Mouse (Mus musculus) ovary, adult 18-20 months (tissue): Measurements from ENCODE around the gene Galnt10.

Source experiments
- DNase-seq: peaks from one replicate; pipeline ENCODE4 v3.0.0; 2022; ENCODE audit warnings: low spot score, mixed read lengths

Galnt10 gene

GRCm38 (mm10) chr11:57690836-57691235 is 45.6 kb downstream of the Galnt10 start:
- no peak for DNase-seq

- DNase-seq, result no peak
Observed at GRCm38 (mm10) chr11:57691939-57692338, 46.7 kb downstream of the Galnt10 start.

GRCm38 (mm10) chr11:57692726-57693125 is 47.5 kb downstream of the Galnt10 start:
- DNase-seq, result no peak

- DNase-seq, result no peak
Observed at GRCm38 (mm10) chr11:57694486-57694885, 49.2 kb downstream of the Galnt10 start.

- DNase-seq, result no peak
Observed at GRCm38 (mm10) chr11:57696207-57696676, 51.0 kb downstream of the Galnt10 start.

- DNase-seq, result no peak
Observed at GRCm38 (mm10) chr11:57696807-57697251, 51.6 kb downstream of the Galnt10 start.

GRCm38 (mm10) chr11:57700114-57700513 is 54.9 kb downstream of the Galnt10 start:
- no peak for DNase-seq

- no peak for DNase-seq
Observed at GRCm38 (mm10) chr11:57701193-57701925, 56.1 kb downstream of the Galnt10 start.

- no peak for DNase-seq
Observed at GRCm38 (mm10) chr11:57701956-57702355, 56.7 kb downstream of the Galnt10 start.

GRCm38 (mm10) chr11:57706620-57707019 is 61.4 kb downstream of the Galnt10 start:
- no peak for DNase-seq

- no peak for DNase-seq
Observed at GRCm38 (mm10) chr11:57707114-57707798, 62.0 kb downstream of the Galnt10 start.

- DNase-seq, result no peak
Observed at GRCm38 (mm10) chr11:57708174-57709154, 63.2 kb downstream of the Galnt10 start.

GRCm38 (mm10) chr11:57713960-57714359 is 68.7 kb downstream of the Galnt10 start:
- DNase-seq, result no peak

GRCm38 (mm10) chr11:57716721-57717120 is 71.5 kb downstream of the Galnt10 start:
- no peak for DNase-seq

GRCm38 (mm10) chr11:57717432-57717831 is 72.2 kb downstream of the Galnt10 start:
- DNase-seq, result no peak

GRCm38 (mm10) chr11:57718081-57718480 is 72.8 kb downstream of the Galnt10 start:
- no peak for DNase-seq

- no peak for DNase-seq
Observed at GRCm38 (mm10) chr11:57719631-57720030, 74.4 kb downstream of the Galnt10 start.

- no peak for DNase-seq
Observed at GRCm38 (mm10) chr11:57720076-57720475, 74.8 kb downstream of the Galnt10 start.

GRCm38 (mm10) chr11:57724791-57725463 is 79.7 kb downstream of the Galnt10 start:
- no peak for DNase-seq

- DNase-seq, result no peak
Observed at GRCm38 (mm10) chr11:57725926-57726325, 80.7 kb downstream of the Galnt10 start.

GRCm38 (mm10) chr11:57727303-57727969 is 82.2 kb downstream of the Galnt10 start:
- no peak for DNase-seq
